Mouse (Mus musculus) 3134 (cell line): ENCODE results near the gene Mcrip2.
"Not testable (repeated sequence)": the region's sequence is repeated elsewhere in the genome, so short reads cannot be mapped to it uniquely, and the experiment has no call there.

ENCODE experiments used
- DNase-seq: peaks from one replicate; pipeline ENCODE4 v3.0.0-alpha.2; 2011; ENCODE audit warnings: low spot score; ENCODE audit not compliant: insufficient read length; ENCODE audit errors: extremely low read depth

Gene Mcrip2

DNA sequence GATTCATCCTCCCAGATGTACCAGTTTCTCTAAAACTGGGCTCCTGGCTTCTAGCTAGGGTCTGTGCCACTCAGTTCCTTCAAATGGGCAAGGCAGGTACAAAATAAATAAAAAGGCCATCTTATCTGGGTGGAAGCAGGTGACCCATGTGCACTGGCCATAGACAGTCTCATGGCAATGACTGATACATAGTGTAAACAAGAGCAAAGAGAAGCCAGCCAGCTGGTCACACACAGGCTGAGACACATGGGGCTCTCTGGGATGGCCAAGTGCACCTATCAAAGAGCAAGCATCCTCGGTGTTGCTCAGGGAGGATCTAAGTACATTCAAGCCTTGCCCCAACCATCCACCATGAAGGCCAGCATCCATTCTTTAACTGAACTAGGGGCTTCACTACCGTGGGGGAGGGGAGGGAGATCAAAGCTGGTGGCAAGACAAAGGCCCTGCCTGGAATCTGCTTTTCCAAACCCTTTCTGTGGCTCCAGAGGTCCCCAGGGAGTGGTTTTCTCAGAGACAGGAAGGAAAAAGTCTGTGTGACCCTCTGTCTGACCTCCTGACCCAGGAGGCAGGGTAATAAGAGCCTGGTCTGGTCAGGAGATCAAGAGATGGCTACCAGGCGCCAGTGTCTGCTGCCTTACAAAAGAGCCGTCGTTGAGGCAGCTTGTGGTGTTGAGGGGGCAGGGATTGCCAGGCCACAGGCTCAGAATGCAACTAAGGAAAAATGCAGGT is 12.5 kb upstream of the Mcrip2 start:
- DNase-seq, result no peak

DNA sequence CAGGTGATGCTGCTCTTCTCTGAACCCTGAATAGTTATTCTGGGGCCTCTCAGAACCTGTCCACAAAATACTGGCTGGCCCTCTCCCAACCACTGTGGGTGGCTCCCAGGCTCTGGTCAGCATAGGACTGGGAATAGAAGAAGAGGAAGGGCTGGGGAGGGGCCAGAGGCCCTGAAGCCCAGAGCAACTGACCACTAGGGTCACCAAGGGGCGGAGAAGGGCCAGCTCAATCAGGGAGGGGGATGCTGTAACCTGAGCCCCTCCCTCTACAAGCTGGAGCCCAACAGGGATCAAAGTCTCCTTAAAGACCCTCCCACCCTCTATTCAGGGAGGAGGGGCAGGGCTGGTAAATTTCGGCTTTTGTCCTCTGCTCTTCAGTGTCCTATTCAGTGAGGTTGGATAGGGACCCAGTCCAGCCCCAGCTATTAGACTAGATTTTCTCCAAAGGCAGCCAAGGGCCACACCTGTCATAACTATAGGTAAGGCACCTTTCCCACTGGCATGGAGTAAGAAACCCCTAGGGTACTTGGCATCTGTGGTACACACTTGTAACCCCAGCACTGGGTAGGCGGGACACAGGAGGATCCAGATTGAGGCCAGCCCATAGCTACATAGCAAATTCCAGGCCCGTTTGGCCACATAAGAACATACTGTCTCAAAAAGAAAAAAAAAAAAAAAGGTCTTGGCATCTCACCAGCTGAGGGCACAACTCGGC is 11.8 kb upstream of the Mcrip2 start, which contains the start of gene Wfikkn1:
Gene Wfikkn1 (minus strand): TSS at position 663 of the 715 bp plus-strand sequence.
- no peak for DNase-seq

DNA sequence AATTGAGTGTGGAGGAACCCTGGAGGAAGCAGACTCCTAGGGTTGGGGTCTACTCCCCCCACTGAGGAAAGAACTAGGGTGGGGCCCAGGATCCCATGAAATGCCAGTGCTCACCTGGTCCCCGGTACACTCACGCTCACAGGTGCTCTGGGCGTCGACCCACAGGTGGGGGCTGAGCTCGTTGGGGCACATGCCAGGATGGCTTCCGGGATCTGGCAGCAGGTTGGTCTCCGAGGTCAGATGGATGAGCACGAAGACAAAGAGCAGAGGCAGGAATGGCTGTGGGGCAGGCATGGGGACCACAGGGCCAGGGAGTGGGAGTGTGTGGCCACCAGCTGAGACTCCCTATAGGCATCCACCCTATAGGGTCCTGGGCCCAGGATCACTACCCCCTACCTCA is 11.2 kb upstream of the Mcrip2 start:
- DNase-seq, result no peak

DNA sequence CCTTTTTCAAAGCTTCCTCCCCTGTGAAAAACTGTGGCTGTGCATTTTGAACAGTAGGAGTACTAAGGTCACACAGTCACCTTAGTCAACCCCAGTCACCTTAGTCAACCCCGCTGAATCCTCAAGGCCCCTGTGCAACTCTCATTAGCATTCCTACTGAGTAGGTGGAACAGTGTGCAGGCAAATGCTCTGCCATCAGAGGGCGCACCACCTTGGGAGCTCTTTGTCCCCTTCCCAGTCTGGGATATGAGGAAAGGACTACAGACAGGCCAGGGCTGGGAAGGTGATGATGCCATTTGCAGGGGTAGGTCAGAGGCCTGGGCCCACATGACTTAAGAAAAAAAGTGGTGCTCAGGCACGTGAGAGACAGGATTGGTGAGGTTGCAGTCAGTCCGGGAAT is 10.7 kb upstream of the Mcrip2 start:
- no peak for DNase-seq

DNA sequence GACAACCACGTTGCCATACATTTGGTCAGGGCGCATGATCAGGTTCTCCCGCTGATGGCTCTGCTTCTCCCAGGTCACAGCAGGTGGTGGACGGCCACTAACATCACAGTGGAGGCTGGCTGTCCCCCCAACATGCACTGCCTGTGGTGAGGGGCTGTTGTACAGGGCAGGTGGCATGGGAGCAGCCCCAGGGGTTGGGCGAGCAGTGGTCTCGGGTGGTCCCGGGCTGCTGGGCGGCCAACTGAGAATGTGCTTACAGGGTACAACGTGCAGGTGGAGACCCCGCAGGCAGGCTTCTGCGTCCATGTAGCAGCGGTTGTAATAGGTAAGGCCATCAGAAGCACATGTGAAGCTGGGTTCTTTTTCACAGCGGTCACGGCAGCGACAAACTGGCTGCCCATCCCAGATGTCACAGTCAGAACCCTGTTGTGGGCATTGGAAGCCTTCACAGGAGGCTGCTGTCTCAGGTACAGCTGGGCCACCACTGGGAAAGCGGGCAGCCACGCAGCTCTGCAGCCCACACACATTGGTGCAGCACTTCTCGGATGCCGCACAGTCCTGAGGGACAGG is 10.1 kb upstream of the Mcrip2 start:
- DNase-seq, result no peak

DNA sequence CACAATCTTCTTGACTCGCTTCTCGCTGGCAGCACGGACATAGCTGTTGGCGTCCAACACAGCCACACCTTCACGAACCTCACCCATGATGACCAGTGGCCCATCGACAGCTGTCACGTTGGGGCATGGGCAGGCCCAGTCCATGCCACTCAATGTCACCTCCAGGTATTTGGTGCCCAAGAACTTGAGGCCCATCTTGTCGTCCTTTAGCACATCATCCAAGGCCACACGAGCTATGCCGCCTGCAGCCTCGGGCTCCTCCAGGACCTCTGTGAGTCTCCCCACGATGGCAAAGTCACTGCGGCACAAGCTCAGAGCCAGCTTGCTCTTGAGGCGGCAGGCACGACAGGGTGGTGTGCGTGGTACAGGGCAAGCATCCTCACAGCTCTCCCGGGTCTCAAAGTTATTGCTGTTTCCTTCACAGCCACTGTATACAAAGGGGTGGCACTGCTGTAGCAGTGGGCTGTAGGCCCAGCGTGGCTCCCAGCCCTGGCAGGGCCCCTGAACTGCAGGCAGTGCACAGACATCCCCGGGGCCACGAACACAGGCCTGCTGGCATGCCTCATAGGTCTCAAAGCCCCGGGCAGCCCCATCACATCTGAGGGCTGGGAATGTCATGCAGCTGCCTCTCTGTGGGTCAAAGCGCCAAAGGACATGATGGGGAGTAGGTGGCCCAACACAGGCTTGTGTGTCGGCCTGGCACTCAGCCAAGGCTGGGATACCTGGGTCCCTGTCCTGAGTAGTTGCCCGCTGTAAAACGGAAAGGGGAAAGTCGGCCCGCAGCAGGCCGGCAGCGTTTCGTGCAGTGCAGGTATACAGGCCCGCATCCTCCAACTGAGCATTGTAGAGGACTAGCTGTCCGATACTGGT is 9.4 kb upstream of the Mcrip2 start:
- no peak for DNase-seq

DNA sequence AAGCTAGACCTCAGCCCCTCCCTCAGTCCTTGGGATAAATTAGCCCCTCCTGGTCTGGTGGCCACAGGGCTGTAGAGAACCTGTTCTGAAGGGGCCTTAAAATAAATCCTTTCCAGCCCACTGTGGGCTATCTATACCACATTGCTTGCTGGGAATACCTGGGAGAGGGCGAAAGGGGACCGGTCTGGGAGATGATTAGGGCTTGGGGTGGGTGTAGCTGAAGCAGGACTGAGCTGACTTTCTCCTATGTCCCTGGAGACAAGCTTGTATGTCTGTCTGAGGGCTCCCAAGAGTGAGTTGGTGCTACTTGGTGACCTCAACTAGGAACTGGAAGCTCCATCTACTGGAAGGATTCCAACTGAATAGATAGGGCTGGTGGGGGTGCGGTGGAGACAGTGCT is 8.5 kb upstream of the Mcrip2 start:
- no peak for DNase-seq

DNA sequence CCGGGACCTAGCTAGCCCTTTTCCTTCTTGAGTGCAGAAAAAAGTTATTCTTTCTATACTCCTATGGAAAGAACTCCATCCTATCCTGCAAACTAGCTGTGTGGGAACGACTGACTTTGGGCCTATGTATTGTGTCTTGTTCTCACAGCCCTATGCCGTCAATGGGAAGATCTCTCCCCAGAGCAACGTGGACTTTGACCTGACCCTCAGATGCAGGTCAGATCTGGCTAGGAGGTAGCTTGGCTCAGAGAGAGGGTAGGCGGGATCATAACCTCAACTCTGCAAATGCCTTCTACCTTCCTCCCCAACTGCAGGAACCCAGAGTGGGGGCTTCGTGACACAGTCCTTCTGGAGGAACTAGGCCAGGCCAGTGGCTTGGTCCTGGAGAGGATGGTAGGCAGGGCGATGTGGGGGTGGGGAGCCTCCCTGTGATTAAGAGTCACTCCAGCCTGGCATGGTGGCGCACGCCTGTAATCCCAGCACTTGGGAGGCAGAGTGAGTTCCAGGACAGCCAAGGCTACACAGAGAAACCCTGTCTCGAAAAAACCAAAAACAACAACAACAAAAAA is 7.9 kb upstream of the Mcrip2 start:
- DNase-seq, result no peak

DNA sequence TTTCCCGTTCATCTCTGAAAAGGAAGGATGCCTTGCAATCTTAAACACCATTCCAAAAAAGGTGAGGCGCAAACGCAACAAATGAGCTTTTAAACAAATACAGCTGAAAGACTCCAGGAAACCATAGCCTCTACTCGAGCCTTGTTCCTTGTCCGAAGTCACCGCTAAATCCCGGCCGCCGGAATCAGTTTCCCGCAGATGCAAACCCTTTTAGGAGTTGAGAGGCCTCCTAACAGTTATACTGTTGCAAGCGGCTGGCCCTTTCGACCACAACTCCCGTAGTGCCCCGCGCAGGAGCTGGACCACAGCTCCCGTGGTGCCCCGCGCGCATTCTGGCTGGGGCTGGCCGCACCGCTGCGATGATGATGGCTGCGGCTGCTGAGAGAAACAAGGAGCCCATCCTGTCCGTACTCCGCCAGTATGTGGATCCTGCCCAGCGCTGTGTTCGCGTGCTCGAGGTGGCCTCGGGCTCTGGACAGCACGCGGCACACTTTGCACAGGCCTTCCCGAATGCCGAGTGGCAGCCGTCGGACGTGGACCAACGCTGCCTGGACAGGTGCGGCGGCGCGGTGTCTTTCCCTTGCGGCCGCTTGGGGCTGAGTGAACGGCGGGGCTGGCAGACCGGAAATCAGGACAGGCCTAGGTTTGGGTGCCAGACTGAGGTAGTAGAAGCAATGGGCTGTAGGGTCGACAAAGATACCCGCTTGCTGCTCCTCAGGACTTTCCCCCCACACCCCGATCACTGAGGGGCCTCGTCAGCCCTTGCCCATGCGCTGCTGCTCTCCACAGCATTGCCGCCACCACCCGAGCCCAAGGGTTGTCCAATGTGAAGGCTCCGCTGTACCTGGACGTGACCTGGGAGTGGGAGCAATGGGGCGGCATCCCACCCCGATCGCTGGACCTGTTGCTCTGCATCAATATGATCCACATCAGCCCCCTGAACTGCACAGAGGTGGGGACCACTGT is 6.9 kb upstream of the Mcrip2 start:
- DNase-seq, result peak; percentile 92

DNA sequence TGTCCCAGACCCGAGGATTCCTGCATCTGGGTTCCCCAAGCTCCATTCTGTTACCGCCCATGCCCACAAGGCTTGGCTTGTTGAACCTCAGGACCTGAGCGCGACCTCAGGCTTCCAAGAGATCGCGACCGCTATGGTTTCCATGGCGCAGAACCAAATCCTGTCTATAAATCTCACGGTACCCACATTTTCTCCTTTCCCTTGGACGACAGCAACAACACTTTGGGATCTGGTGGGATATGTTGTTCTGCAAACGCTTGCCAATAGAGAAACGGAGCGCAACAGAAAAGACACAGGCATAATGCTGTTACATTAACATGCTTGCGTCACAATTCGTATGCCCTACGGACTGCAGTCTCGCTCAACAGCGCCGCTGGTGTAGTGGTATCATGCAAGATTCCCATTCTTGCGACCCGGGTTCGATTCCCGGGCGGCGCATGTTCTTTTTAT is 6.2 kb upstream of the Mcrip2 start, which contains the start of gene Mettl26:
Gene Mettl26 (plus strand): TSS at position 354 of the 450 bp plus-strand sequence.
- DNase-seq, result no peak

DNA sequence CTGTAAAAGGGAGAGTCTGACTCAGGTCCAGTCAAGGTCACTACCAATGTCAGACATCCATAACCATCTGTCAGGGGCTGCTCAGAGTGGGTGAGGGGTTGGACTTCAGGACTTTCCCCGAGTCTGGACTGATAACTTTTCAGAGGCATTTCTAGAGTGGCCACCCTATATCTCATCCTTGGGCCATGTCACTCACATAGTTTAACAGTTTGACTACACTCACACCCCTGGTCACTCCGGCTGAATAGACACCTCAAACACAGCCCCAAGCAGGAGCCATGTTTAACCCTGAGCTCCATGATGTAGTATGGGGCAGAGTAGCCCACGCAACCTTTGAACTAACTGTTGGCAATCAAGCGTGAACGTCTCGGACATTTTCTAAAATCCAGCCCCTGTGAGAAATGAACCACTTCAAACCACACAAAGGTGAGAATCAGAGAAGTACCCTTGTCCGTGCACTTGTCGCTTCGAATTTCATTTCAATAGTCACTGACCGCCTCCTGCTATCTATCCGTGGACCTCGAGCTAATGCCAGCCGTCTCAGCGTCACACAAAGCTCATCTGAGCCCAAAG is 5.7 kb upstream of the Mcrip2 start:
- no peak for DNase-seq

DNA sequence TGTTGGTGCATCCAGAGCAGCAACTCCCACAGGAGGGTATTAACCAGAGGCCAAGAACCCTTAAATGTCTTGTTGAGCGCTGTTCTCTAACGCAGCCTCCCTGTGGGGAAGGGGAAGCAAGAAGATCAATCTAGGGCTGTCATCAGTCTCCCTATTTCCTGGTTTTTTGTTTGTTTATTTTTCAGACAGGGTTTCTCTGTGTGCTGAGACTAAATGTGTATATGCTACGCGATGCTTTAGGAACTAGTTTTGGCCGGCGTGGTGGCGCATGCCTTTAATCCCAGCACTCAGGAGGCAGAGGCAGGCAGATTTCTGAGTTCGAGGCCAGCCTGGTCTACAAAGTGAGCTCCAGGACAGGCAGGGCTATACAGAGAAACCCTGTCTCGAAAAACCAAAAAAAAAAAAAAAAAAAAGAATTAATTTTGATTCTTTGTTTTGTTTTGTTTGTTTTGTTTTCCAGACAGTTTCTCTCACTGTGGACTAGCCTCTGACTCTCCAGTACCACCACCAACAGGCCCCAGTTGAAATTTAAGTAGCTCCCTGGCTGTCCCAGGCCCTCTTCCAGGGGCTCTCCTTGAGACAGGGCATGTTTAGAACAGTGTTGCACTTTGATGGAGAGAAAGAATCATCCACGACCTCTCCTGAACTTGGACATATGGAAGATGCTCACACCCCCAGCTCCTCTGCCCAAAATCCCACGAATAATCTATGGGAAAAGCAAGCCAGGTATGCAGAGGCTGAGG is 5.0 kb upstream of the Mcrip2 start:
- DNase-seq, result no peak

DNA sequence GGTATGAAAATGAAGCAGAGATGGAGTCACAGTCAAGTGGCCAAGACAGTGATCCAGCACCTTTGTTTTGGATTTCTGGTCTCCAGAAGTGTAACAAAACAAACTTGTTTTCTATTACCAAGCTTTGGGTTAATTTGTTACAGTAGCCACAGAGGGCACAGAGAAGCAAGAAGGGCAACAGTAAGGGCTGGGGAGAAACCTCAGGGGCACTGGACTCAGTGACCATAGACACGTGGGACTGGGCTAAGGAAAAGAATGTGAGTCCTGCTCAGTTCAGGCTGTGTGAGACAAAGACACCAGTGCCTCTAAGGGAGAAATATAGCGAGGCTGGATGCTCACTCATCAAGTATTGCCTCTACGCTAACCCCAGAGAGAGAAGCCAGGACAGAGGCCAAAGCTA is 4.1 kb upstream of the Mcrip2 start:
- DNase-seq, result no peak

DNA sequence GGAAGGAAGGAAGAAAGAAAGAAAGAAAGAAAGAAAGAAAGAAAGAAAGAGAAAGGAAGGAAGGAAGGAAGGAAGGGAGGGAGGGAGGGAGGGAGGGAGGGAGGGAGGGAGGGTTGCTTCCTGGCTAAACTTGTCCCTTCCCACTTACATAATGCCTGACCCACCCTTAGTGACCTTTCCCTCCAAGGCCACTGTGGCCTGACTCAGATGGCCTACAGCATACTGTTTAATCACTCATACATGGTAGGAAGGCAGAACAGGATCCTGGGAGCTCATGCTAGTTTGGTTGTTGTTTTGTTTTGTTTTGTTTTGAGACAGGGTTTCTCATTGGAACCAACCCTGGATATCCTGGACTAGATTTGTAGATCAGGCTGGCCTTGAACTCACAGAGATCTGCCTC is 3.0 kb upstream of the Mcrip2 start:
- not testable (repeated sequence) for DNase-seq

DNA sequence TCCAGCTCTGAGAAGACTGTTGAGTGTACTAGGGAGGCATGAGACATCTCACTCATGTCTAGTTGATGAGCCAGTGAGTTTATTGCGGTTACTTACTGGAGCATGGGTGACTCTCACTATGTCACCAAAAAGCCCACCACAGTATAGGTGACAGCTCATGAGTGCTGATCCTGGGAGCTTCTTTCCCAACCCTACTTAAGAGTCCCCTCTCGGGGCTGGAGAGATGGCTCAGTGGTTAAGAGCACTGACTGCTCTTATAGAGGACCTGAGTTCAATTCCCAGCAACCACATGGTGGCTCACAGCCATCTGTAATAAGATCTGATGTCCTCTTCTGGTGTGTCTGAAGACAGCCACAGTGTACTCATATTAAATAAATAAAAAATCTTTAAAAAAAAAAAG is 1.4 kb upstream of the Mcrip2 start:
- no peak for DNase-seq

DNA sequence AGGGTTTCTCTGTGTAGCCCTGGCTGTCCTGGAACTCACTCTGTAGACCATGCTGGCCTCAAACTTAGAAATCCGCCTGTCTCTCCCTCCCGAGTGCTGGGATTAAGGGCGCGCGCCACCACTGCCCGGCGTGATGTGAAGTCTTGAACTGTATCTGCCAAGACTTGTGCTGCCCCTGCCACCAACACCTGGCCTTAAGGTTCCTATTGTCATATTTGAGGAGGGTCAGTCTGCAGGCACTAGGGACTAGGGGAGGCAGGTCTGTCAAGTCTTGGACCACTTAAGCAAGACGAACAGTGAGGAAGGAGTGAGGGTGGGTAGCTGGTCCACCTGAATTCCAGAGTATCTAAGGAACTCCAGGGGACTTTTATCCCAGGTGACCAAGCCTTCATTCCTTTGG is 934 bp upstream of the Mcrip2 start:
- DNase-seq, result no peak

DNA sequence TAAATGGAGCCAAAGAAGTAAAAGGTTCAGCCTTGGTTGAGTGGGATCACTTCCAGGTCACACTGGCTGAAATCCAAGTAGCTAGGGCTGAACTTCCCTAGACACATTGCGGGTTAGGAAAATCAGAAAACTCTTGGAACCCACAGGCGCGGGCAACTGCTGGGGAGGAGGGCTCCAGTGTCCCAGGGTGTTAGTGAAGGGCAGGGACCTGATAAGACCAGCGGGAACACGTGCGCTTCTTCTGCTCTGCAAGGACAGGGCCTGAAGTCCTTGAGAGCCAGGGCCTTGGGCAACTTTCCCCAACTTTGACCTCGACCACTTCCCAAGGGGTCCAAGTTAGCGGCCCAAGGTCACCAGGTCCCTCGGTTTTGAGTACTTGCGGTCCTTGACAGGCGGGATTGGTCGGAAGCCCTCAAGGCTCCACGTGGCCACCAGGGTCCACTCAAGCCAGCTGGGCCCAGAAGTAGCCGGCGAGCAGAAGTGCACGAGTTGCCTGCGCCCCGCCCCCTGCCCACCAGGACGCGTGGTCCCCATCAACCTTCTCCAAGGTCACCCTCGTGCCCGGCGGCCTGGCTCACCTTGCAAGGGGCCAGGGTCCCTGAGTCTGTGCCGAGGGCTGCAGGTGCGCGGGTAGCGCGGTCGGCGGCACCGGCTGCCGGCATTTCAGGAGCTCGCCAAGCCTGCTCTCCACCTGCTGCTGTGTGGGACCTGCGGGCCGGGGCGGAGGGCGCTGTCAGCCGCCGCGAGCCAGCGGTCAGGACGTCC is 546 bp downstream of the Mcrip2 start:
- peak; percentile 84 for DNase-seq

DNA sequence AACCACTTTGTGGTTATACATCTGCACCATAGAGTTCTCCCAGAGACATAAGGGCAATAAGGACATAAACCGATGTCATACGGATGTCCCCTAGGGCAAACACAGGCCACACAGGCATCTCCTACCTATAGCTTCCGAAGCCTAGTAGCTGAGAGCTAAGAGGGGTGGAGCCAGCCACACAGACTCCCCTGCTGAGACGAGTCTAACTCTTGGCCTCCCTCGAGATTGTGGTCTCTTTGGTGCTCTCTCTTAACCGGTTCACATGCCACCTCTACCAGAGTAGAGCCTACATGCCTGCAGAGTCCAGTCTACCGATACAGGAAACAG is 1.1 kb downstream of the Mcrip2 start:
- no peak for DNase-seq
